Mouse (Mus musculus): ENCODE data around the gene Sertad1.

Gene Sertad1

GRCm38 (mm10) chr7:27486770-27487697, at the start of gene Sertad1:
Sertad1 (plus strand) TSS chr7:27486910.
- CTCF ChIA-PET, result interaction anchor here (0.7 to 1.6 kb wide), 2 partner anchors 14 to 44 kb away, joined by 5 to 13 read pairs; no protein-coding TSS in a partner anchor

- CTCF ChIA-PET, result interaction anchor here (0.6 to 2.9 kb wide), 7 partner anchors 25 to 232 kb away, joined by 3 to 11 read pairs (median 5); no protein-coding TSS in a partner anchor
Observed at GRCm38 (mm10) chr7:27437544-27437943, 49.2 kb upstream of the Sertad1 start.

- CTCF ChIA-PET, result interaction anchor here (0.7 to 2.9 kb wide), 3 partner anchors 51 to 262 kb away, joined by 3 to 6 read pairs (median 3); no protein-coding TSS in a partner anchor
Observed at GRCm38 (mm10) chr7:27440014-27440413, 46.7 kb upstream of the Sertad1 start.

GRCm38 (mm10) chr7:27446051-27446450, 40.7 kb upstream of the Sertad1 start:
- CTCF ChIA-PET, result no interaction called here

- CTCF ChIA-PET, result no interaction called here
Observed at GRCm38 (mm10) chr7:27446521-27447418, 39.9 kb upstream of the Sertad1 start.

GRCm38 (mm10) chr7:27447419-27448286, 39.1 kb upstream of the Sertad1 start, which contains the start of the genes Sptbn4 and Blvrb:
Sptbn4 (minus strand) TSS chr7:27447686.
Blvrb (plus strand) TSS chr7:27447978.
- CTCF ChIA-PET, result no interaction called here

- CTCF ChIA-PET, result no interaction called here
Observed at GRCm38 (mm10) chr7:27448421-27449206, 38.1 kb upstream of the Sertad1 start.

- CTCF ChIA-PET, result interaction anchor here (0.6 to 0.7 kb wide), 2 partner anchors 24 to 95 kb away, joined by 3 to 6 read pairs; no protein-coding TSS in a partner anchor
Observed at GRCm38 (mm10) chr7:27449256-27449862, 37.4 kb upstream of the Sertad1 start.

- CTCF ChIA-PET, result no interaction called here
Observed at GRCm38 (mm10) chr7:27451359-27451758, 35.4 kb upstream of the Sertad1 start.

- CTCF ChIA-PET, result interaction anchor here (0.7 kb wide), 1 partner anchor 839 kb away, joined by 7 read pairs; no protein-coding TSS in a partner anchor
Observed at GRCm38 (mm10) chr7:27452206-27452770, 34.4 kb upstream of the Sertad1 start.

- CTCF ChIA-PET, result interaction anchor here (1.4 kb wide), 1 partner anchor 18 kb away, joined by 5 read pairs; no protein-coding TSS in a partner anchor
Observed at GRCm38 (mm10) chr7:27454461-27455121, 32.1 kb upstream of the Sertad1 start.

GRCm38 (mm10) chr7:27455273-27455672, 31.4 kb upstream of the Sertad1 start:
- CTCF ChIA-PET, result interaction anchor here (0.7 to 1.4 kb wide), 2 partner anchors 11 to 17 kb away, joined by 4 to 5 read pairs; no protein-coding TSS in a partner anchor

GRCm38 (mm10) chr7:27458614-27459013, 28.1 kb upstream of the Sertad1 start:
- CTCF ChIA-PET, result no interaction called here

- CTCF ChIA-PET, result interaction anchor here (0.6 kb wide), 1 partner anchor 11 kb away, joined by 41 read pairs; no protein-coding TSS in a partner anchor
Observed at GRCm38 (mm10) chr7:27459640-27460039, 27.1 kb upstream of the Sertad1 start.

- CTCF ChIA-PET, result interaction anchor here (0.6 kb wide), 1 partner anchor 11 kb away, joined by 41 read pairs; no protein-coding TSS in a partner anchor
Observed at GRCm38 (mm10) chr7:27460477-27460876, 26.2 kb upstream of the Sertad1 start.

- CTCF ChIA-PET, result no interaction called here
Observed at GRCm38 (mm10) chr7:27467648-27468047, 19.1 kb upstream of the Sertad1 start.

GRCm38 (mm10) chr7:27471390-27472120, 15.2 kb upstream of the Sertad1 start:
- CTCF ChIA-PET, result interaction anchor here (0.6 to 0.9 kb wide), 3 partner anchors 12 to 1762 kb away, joined by 3 to 41 read pairs (median 4); no protein-coding TSS in a partner anchor

Measured in spleen, embryonic (tissue).